Mouse (Mus musculus): ENCODE measurements around the gene Mylk.

The Mylk gene

GRCm38 (mm10) chr16:35021903-35022241 lies 276.9 kb downstream of the Mylk start:
- DNase-seq (ENCODE audit: low spot score in 2 of 2) = no peak

GRCm38 (mm10) chr16:35022242-35023137 lies 277.5 kb downstream of the Mylk start, which contains the start of gene Hacd2:
TSS of gene Hacd2 (plus strand) at chr16:35022428.
- DNase-seq (ENCODE audit: low spot score in 2 of 2) = peak; percentile 92 to 95

GRCm38 (mm10) chr16:35023138-35023735 lies 278.2 kb downstream of the Mylk start:
- DNase-seq (ENCODE audit: low spot score in 2 of 2) = no peak

GRCm38 (mm10) chr16:35024300-35024699 lies 279.3 kb downstream of the Mylk start:
- no peak for DNase-seq (ENCODE audit: low spot score in 2 of 2)

GRCm38 (mm10) chr16:35025347-35025746 lies 280.3 kb downstream of the Mylk start:
- no peak for DNase-seq (ENCODE audit: low spot score in 2 of 2)

- DNase-seq (ENCODE audit: low spot score in 2 of 2) = no peak
Observed at GRCm38 (mm10) chr16:35033241-35033640, 288.2 kb downstream of the Mylk start.

- DNase-seq (ENCODE audit: low spot score in 2 of 2) = peak in 1 of 2 experiments; percentile 46
Observed at GRCm38 (mm10) chr16:35033809-35034577, 289.0 kb downstream of the Mylk start.

- no peak for DNase-seq (ENCODE audit: low spot score in 2 of 2)
Observed at GRCm38 (mm10) chr16:35034971-35035370, 290.0 kb downstream of the Mylk start.

GRCm38 (mm10) chr16:35036754-35037153 lies 291.7 kb downstream of the Mylk start:
- peak; percentile 33 to 50 for DNase-seq (ENCODE audit: low spot score in 2 of 2)

- no peak for DNase-seq (ENCODE audit: low spot score in 2 of 2)
Observed at GRCm38 (mm10) chr16:35038343-35039057, 293.5 kb downstream of the Mylk start.

GRCm38 (mm10) chr16:35040154-35040553 lies 295.1 kb downstream of the Mylk start:
- DNase-seq (ENCODE audit: low spot score in 2 of 2) = no peak

- DNase-seq (ENCODE audit: low spot score in 2 of 2) = no peak
Observed at GRCm38 (mm10) chr16:35041001-35041400, 296.0 kb downstream of the Mylk start.

GRCm38 (mm10) chr16:35046081-35046775 lies 301.2 kb downstream of the Mylk start:
- DNase-seq (ENCODE audit: low spot score in 2 of 2) = no peak

- DNase-seq (ENCODE audit: low spot score in 2 of 2) = no peak
Observed at GRCm38 (mm10) chr16:35047272-35047969, 302.4 kb downstream of the Mylk start.

- no peak for DNase-seq (ENCODE audit: low spot score in 2 of 2)
Observed at GRCm38 (mm10) chr16:35051066-35051465, 306.1 kb downstream of the Mylk start.
